ENCODE assay signal across 15 mouse cellular contexts in genomic region chr6:52223939-52224760, GRCm38 (mm10). TPM values are rescaled to one million over a fixed set of nuclear protein-coding genes. Genes with fewer than 3 reads are reported as not detected.
DNase-seq lines count a peak whose midpoint lies in the region; ATAC-seq and TF ChIP-seq lines count a peak whose summit lies in the region.
"Had no signal": no experiment of that assay in that cellular context is flagged by ENCODE, and none has a peak within 500 bp of the region (broad histone marks: within the 10 kb centered on the region; RNA-seq: fewer than 3 reads in every experiment).

No protein-coding gene starts in this region.

- under 1% methylated on average over 24 of the region's 24 CpGs for WGBS in kidney, embryonic 16.5 days
- 2% methylated on average over 24 of the region's 24 CpGs for WGBS in midbrain, embryonic 16.5 days

- intact Hi-C loops in gastrocnemius, postnatal 36 days (cut with DNase I): loop anchor here (2.0 to 10.0 kb wide), 4 partner anchors 352 to 1419 kb away; partner anchors contain the start of gene Hnrnpa2b1
- intact Hi-C loops in left cerebral cortex, postnatal 25 days (cut with DNase I): loop anchor here (5.0 kb wide), 2 partner anchors 842 to 1042 kb away; no protein-coding TSS in a partner anchor

- no peaks in the 10 kb centered on the region for H3K9me3 ChIP-seq in kidney, embryonic 16.5 days (ENCODE audit: low read length)
- no peaks in the 10 kb centered on the region for H3K9me3 ChIP-seq in midbrain, embryonic 16.5 days (replicated peaks; ENCODE audit: control insufficient read depth, low read length, poor library complexity, severe bottlenecking)
- H3K9me3 ChIP-seq: embryonic facial prominence, embryonic 15.5 days; hindbrain, embryonic 10.5 days had no signal

- no peaks in the 10 kb centered on the region for H3K27me3 ChIP-seq in C2C12 (ENCODE audit: control insufficient read depth, insufficient read depth, insufficient read length)
- H3K27me3 ChIP-seq in kidney, embryonic 16.5 days (ENCODE audit: insufficient read depth, low read length): no peaks in the 10 kb centered on the region
- no peaks in the 10 kb centered on the region for H3K27me3 ChIP-seq in myocyte (ENCODE audit: control insufficient read depth, insufficient read depth, insufficient read length)
- peaks cover 89% of the 10 kb centered on the region for H3K27me3 ChIP-seq in midbrain, embryonic 16.5 days (ENCODE audit: control insufficient read depth, insufficient read depth, low read depth, low read length)

- peak overlapping the region; percentile 66 for H3ac ChIP-seq in C2C12 (ENCODE audit: control insufficient read depth, insufficient read length, low read depth)
- peak overlapping the region; percentile 39 for H3ac ChIP-seq in myocyte (ENCODE audit: control insufficient read depth, insufficient read length)

- peaks cover 83% of the 10 kb centered on the region for H3K79me2 ChIP-seq in C2C12 (ENCODE audit: control insufficient read depth, insufficient read depth)
- H3K79me2 ChIP-seq in myocyte (ENCODE audit: control insufficient read depth, insufficient read depth): peaks cover 67% of the 10 kb centered on the region

- no peak for ATAC-seq in kidney, embryonic 16.5 days (ENCODE audit: low FRiP score, low TSS enrichment)
- ATAC-seq in midbrain, embryonic 16.5 days: no peak

- TF ChIP-seq POLR2A in myocyte (IDR thresholded peaks at IDR 0.05; ENCODE audit: insufficient read length, low read depth): no peak

- H3K4me2 ChIP-seq in kidney, embryonic 16.5 days (replicated peaks; ENCODE audit: low read depth, low read length): peak overlapping the region; percentile 81
- H3K4me2 ChIP-seq in myocyte (ENCODE audit: low read depth): peak overlapping the region; percentile 97
- H3K4me2 ChIP-seq in midbrain, embryonic 16.5 days (ENCODE audit: low read length): no peak overlapping the region
- H3K4me2 ChIP-seq: embryonic facial prominence, embryonic 15.5 days had no signal

- H3K79me3 ChIP-seq in C2C12 (ENCODE audit: low read depth): peaks cover 52% of the 10 kb centered on the region

- H3K4me1 ChIP-seq in kidney, embryonic 16.5 days (ENCODE audit: insufficient read depth, low read length): peaks cover 28% of the 10 kb centered on the region
- H3K4me1 ChIP-seq in midbrain, embryonic 16.5 days (ENCODE audit: control insufficient read depth, insufficient read depth, low read length): peaks cover 3% of the 10 kb centered on the region; the same call in 1 of the 2 replicates

- peak overlapping the region; percentile 97 for H3K27ac ChIP-seq in kidney, embryonic 16.5 days (ENCODE audit: low read length)
- no peak overlapping the region for H3K27ac ChIP-seq in midbrain, embryonic 16.5 days (ENCODE audit: low read length)
- H3K27ac ChIP-seq: embryonic facial prominence, embryonic 15.5 days; hindbrain, embryonic 10.5 days had no signal

- H3K4me3 ChIP-seq in C2C12 (ENCODE audit: insufficient read depth, poor library complexity, severe bottlenecking) (peak overlapping the region; percentile 76), myocyte (peak overlapping the region; percentile 89)
- peak overlapping the region; percentile 63 for H3K4me3 ChIP-seq in kidney, embryonic 16.5 days (ENCODE audit: low read length)
- H3K4me3 ChIP-seq in midbrain, embryonic 16.5 days (ENCODE audit: low read depth, low read length): no peak overlapping the region
- H3K4me3 ChIP-seq: embryonic facial prominence, embryonic 15.5 days; hindbrain, embryonic 10.5 days had no signal

- no peak for TF ChIP-seq CTCF in C2C12 (IDR thresholded peaks at IDR 0.05; ENCODE audit: control insufficient read depth, insufficient read depth, insufficient read length)

- H3K9ac ChIP-seq in kidney, embryonic 16.5 days (replicated peaks; ENCODE audit: low read length): peak overlapping the region; percentile 85
- no peak overlapping the region for H3K9ac ChIP-seq in midbrain, embryonic 16.5 days (ENCODE audit: low read depth, low read length)
- H3K9ac ChIP-seq: embryonic facial prominence, embryonic 15.5 days had no signal

- DNase-seq in gastrocnemius, postnatal 36 days: peak; percentile 3 to 23
- no peak for DNase-seq in gastrocnemius, adult 8-10 months (ENCODE audit: low spot score in 2 of 2)
- DNase-seq in left cerebral cortex, postnatal 25 days (ENCODE audit: low spot score in 2 of 2): no peak
- DNase-seq in layer of hippocampus, adult 9-11 months: no peak
- DNase-seq: adrenal gland, postnatal 36 days; cerebellum, adult 9-11 months; lung, postnatal 36 days; right cerebral cortex, postnatal 4 days had no signal

- H3K36me3 ChIP-seq in C2C12 (ENCODE audit: control insufficient read depth, insufficient read depth): peaks cover 11% of the 10 kb centered on the region
- 0 out of 2 replicates have a peak, but pooled peaks cover 7% of the 10 kb centered on the region for H3K36me3 ChIP-seq in kidney, embryonic 16.5 days (ENCODE audit: insufficient read depth, low read length)
- H3K36me3 ChIP-seq in myocyte (ENCODE audit: control insufficient read depth, insufficient read depth): no peaks in the 10 kb centered on the region
- H3K36me3 ChIP-seq in midbrain, embryonic 16.5 days (ENCODE audit: control insufficient read depth, insufficient read depth, low read length): no peaks in the 10 kb centered on the region
- H3K36me3 ChIP-seq: embryonic facial prominence, embryonic 15.5 days; hindbrain, embryonic 10.5 days had no signal

TF ChIP-seq in C2C12, 6 proteins besides CTCF, POLR2A, EP300 and RAD21:
- TF ChIP-seq FOSL1 (IDR thresholded peaks at IDR 0.05; ENCODE audit: insufficient read depth, low read length, poor library complexity, severe bottlenecking) (no peak), CEBPB (IDR thresholded peaks at IDR 0.05; ENCODE audit: low read depth) (no peak), MYOD1 (IDR thresholded peaks at IDR 0.05; ENCODE audit: control insufficient read depth, insufficient read length, low read depth) (no peak), MAX (IDR thresholded peaks at IDR 0.05) (no peak), MYOG (IDR thresholded peaks at IDR 0.05; ENCODE audit: control insufficient read depth, extremely low read depth, insufficient read length) (no peak), USF1 (IDR thresholded peaks at IDR 0.05; ENCODE audit: low read depth) (no peak)

TF ChIP-seq in myocyte, 11 proteins besides CTCF, POLR2A, EP300 and RAD21 (continues in another document):
- TF ChIP-seq MAX (IDR thresholded peaks at IDR 0.05; ENCODE audit: low read depth) (no peak), E2F4 (IDR thresholded peaks at IDR 0.05; ENCODE audit: insufficient read depth) (no peak), MYOD1 (IDR thresholded peaks at IDR 0.05; ENCODE audit: control insufficient read depth in 1 of 3, insufficient read length in 2 of 3, low read depth in 2 of 3) (no peak), TCF12 (IDR thresholded peaks at IDR 0.05; ENCODE audit: insufficient read depth, poor library complexity, severe bottlenecking) (no peak), SRF (IDR thresholded peaks at IDR 0.05; ENCODE audit: control insufficient read depth, insufficient read length, low read depth) (no peak), REST (IDR thresholded peaks at IDR 0.05; ENCODE audit: insufficient read depth, insufficient read length) (no peak), POLR2AphosphoS2 (IDR thresholded peaks at IDR 0.05; ENCODE audit: insufficient read length, low read depth) (no peak), TCF3 (IDR thresholded peaks at IDR 0.05; ENCODE audit: insufficient read length, low read depth) (no peak), MYOG (IDR thresholded peaks at IDR 0.05; ENCODE audit: control insufficient read depth in 1 of 3, insufficient read depth in 1 of 3, insufficient read length in 2 of 3, low read depth in 2 of 3) (no peak), USF1 (IDR thresholded peaks at IDR 0.05; ENCODE audit: low read depth) (no peak)

RNA-seq across cellular contexts. Expression of gene Hoxa7, which starts 2.5 kb away (rescaled TPM):
- 1 to 10 TPM; 3.7 to 4.0 TPM for total RNA-seq in gastrocnemius, postnatal 36 days (2021)
- total RNA-seq in gastrocnemius, adult 8-10 months (2022): 1 to 10 TPM; 4.7 to 5.9 (median 5.4) TPM
- polyA plus RNA-seq in C2C12 (2012; fragmentation: generic; extraction: Trizol) (7.5 TPM), myocyte (2012; fragmentation: generic; extraction: Trizol) (11.9 TPM)
- polyA plus RNA-seq in kidney, embryonic 16.5 days (2015; fragmentation: Nextera tagmentation; extraction: Ambion mirVana): 25.7 and 27.5 TPM in 2 replicates
- total RNA-seq in left cerebral cortex, postnatal 25 days (2021): not detected
- not detected in 2 replicates for polyA plus RNA-seq in midbrain, embryonic 16.5 days (2015; fragmentation: Nextera tagmentation; extraction: Ambion mirVana)
- total RNA-seq: layer of hippocampus, postnatal 25 days had no signal
- polyA plus RNA-seq: embryonic facial prominence, embryonic 15.5 days; hindbrain, embryonic 10.5 days had no signal

RNA-seq across cellular contexts. Expression of gene Hoxa9, which starts 6.7 kb away (rescaled TPM):
- 1 to 10 TPM; 3.9 to 6.8 TPM for total RNA-seq in gastrocnemius, postnatal 36 days (2021)
- total RNA-seq in gastrocnemius, adult 8-10 months (2022): 1 to 10 TPM; 5.2 to 8.3 (median 7.5) TPM
- polyA plus RNA-seq in C2C12 (2012; fragmentation: generic; extraction: Trizol) (19.3 TPM), myocyte (2012; fragmentation: generic; extraction: Trizol) (17.7 TPM)
- polyA plus RNA-seq in kidney, embryonic 16.5 days (2015; fragmentation: Nextera tagmentation; extraction: Ambion mirVana): 56.6 and 56.8 TPM in 2 replicates
- total RNA-seq in left cerebral cortex, postnatal 25 days (2021): not detected
- not detected in 2 replicates for polyA plus RNA-seq in midbrain, embryonic 16.5 days (2015; fragmentation: Nextera tagmentation; extraction: Ambion mirVana)
- total RNA-seq: layer of hippocampus, postnatal 25 days had no signal
- polyA plus RNA-seq: hindbrain, embryonic 10.5 days had no signal

RNA-seq across cellular contexts. Expression of gene Gm28308, which starts 11.0 kb away (rescaled TPM):
- total RNA-seq in gastrocnemius, postnatal 36 days (2021): under 1 TPM in 1 of 2 experiments, not detected in 1; 0.71 TPM
- under 1 TPM; 0.36 to 0.80 (median 0.51) TPM for total RNA-seq in gastrocnemius, adult 8-10 months (2022)
- polyA plus RNA-seq in C2C12 (2012; fragmentation: generic; extraction: Trizol): 0.75 TPM
- not detected in 2 replicates for polyA plus RNA-seq in kidney, embryonic 16.5 days (2015; fragmentation: Nextera tagmentation; extraction: Ambion mirVana)
- polyA plus RNA-seq in myocyte (2012; fragmentation: generic; extraction: Trizol): 0.52 TPM
- total RNA-seq in left cerebral cortex, postnatal 25 days (2021): not detected
- polyA plus RNA-seq in midbrain, embryonic 16.5 days (2015; fragmentation: Nextera tagmentation; extraction: Ambion mirVana): not detected in 2 replicates
- total RNA-seq: layer of hippocampus, postnatal 25 days had no signal
- polyA plus RNA-seq: embryonic facial prominence, embryonic 15.5 days; hindbrain, embryonic 10.5 days had no signal

RNA-seq across cellular contexts. Expression of gene Hoxa3, which starts 11.0 kb away (rescaled TPM):
- 1 to 10 TPM; 1.9 to 2.2 TPM for total RNA-seq in gastrocnemius, postnatal 36 days (2021)
- 1 to 10 TPM; 1.3 to 2.9 (median 2.0) TPM for total RNA-seq in gastrocnemius, adult 8-10 months (2022)
- 0.67 TPM for polyA plus RNA-seq in C2C12 (2012; fragmentation: generic; extraction: Trizol)
- polyA plus RNA-seq in kidney, embryonic 16.5 days (2015; fragmentation: Nextera tagmentation; extraction: Ambion mirVana): 8.2 and 10.8 TPM in 2 replicates
- polyA plus RNA-seq in myocyte (2012; fragmentation: generic; extraction: Trizol): 1.0 TPM
- not detected for total RNA-seq in left cerebral cortex, postnatal 25 days (2021)
- polyA plus RNA-seq in midbrain, embryonic 16.5 days (2015; fragmentation: Nextera tagmentation; extraction: Ambion mirVana): not detected in 2 replicates
- total RNA-seq: layer of hippocampus, postnatal 25 days had no signal

RNA-seq across cellular contexts. Expression of gene Hoxa6, which starts 15.6 kb away (rescaled TPM):
- total RNA-seq in gastrocnemius, postnatal 36 days (2021): 1 to 10 TPM; 1.3 to 1.8 TPM
- total RNA-seq in gastrocnemius, adult 8-10 months (2022): 1 to 10 TPM in 2 of 4 experiments, under 1 TPM in 2; 0.45 to 2.3 (median 1.2) TPM
- 0.96 TPM for polyA plus RNA-seq in C2C12 (2012; fragmentation: generic; extraction: Trizol)
- 2.9 and 3.8 TPM in 2 replicates for polyA plus RNA-seq in kidney, embryonic 16.5 days (2015; fragmentation: Nextera tagmentation; extraction: Ambion mirVana)
- polyA plus RNA-seq in myocyte (2012; fragmentation: generic; extraction: Trizol): 0.88 TPM
- not detected for total RNA-seq in left cerebral cortex, postnatal 25 days (2021)
- not detected in 2 replicates for polyA plus RNA-seq in midbrain, embryonic 16.5 days (2015; fragmentation: Nextera tagmentation; extraction: Ambion mirVana)
- total RNA-seq: layer of hippocampus, postnatal 25 days had no signal
- polyA plus RNA-seq: embryonic facial prominence, embryonic 15.5 days; hindbrain, embryonic 10.5 days had no signal

Comparison
In these comparisons a context has a peak if more than half of its experiments do, and no peak if none do; other contexts are left out.
1. DNase-seq: peak in gastrocnemius, postnatal 36 days (2 of 2); none in gastrocnemius, adult 8-10 months (0 of 2), left cerebral cortex, postnatal 25 days (0 of 2) and layer of hippocampus, adult 9-11 months (single experiment).
2. RNA of gene Hoxa9, which starts 6.7 kb away (polyA plus RNA-seq): 56.6 to 56.8 TPM in kidney, embryonic 16.5 days, 19.3 TPM in C2C12 (single experiment) and 17.7 TPM in myocyte (single experiment); not detected in midbrain, embryonic 16.5 days; every median in the first group is over 10 times any median in the second.